Mouse (Mus musculus) hindbrain, embryonic 10.5 days (tissue): ENCODE data around the gene Sez6l2. TPM values are rescaled to one million over a fixed set of nuclear protein-coding genes. Genes with fewer than 3 reads are reported as not detected.

Experiments used
- DNase-seq: peaks from one replicate; pipeline ENCODE4 v3.0.0-alpha.2; 2017; ENCODE audit warnings: low spot score
- H3K27ac ChIP-seq: fragments of 300-500 bp; sonication (generic); 2 replicates; pipeline ENCODE4 v1.5.1; 2016; ENCODE audit warnings: mild to moderate bottlenecking, moderate library complexity
- H3K27me3 ChIP-seq: fragments of 300-500 bp; sonication (generic); 2 replicates; pipeline ENCODE4 v1.6.1; 2016; ENCODE audit warnings: mild to moderate bottlenecking; ENCODE audit not compliant: poor library complexity, insufficient read depth, severe bottlenecking
- H3K36me3 ChIP-seq: fragments of 300-500 bp; sonication (generic); 2 replicates; pipeline ENCODE4 v1.6.1; 2016; ENCODE audit warnings: mild to moderate bottlenecking, moderate library complexity
- H3K4me1 ChIP-seq: fragments of 300-500 bp; sonication (generic); replicated peaks from 2 replicates; pipeline ENCODE4 v1.6.1; 2016; ENCODE audit warnings: mild to moderate bottlenecking
- H3K4me3 ChIP-seq: fragments of 300-500 bp; sonication (generic); 2 replicates; pipeline ENCODE4 v1.5.1; 2016; ENCODE audit warnings: mild to moderate bottlenecking, moderate library complexity
- H3K9me3 ChIP-seq: fragments of 300-500 bp; sonication (generic); 2 replicates; pipeline ENCODE4 v1.6.1; 2016; ENCODE audit warnings: mild to moderate bottlenecking, moderate library complexity
- WGBS: fragments of 180-500 bp; shearing (Covaris S2); methylation state at CpG from one replicate; pipeline ENCODE4 v1.1.7; 2016; 5-methylcytosine and 5-hydroxymethylcytosine counted together
- polyA plus RNA-seq: library from polyadenylated mRNA; unstranded; fragments of >200 nt; fragmentation: Nextera tagmentation; extraction: Ambion mirVana; gene quantifications from 2 replicates; pipeline ENCODE4 v1.2.1, GENCODE M21; 2016

Gene Sez6l2
- polyA plus RNA-seq, 1 experiment from 2014 or later: 7.6 TPM

GRCm38 (mm10) chr7:126965568-126965967, 15.2 kb downstream of the Sez6l2 start:
- Histone ChIP-seq H3K36me3 (peaks cover 28% of the 10 kb centered on the region), H3K9me3 (no peaks in the 10 kb centered on the region), H3K27me3 (peaks cover 36% of the 10 kb centered on the region), H3K4me3 (no peak overlapping the region), H3K4me1 (peaks cover 11% of the 10 kb centered on the region; the same call in 1 of the 2 replicates), H3K27ac (no peak overlapping the region)
- no peak for DNase-seq
- 81% methylated on average over 3 of the region's 3 CpGs for WGBS

GRCm38 (mm10) chr7:126967361-126967760, 17.0 kb downstream of the Sez6l2 start:
- Histone ChIP-seq H3K4me1 (peaks cover 11% of the 10 kb centered on the region; the same call in 1 of the 2 replicates), H3K4me3 (no peak overlapping the region), H3K27me3 (peaks cover 23% of the 10 kb centered on the region), H3K36me3 (peaks cover 31% of the 10 kb centered on the region), H3K9me3 (no peaks in the 10 kb centered on the region), H3K27ac (0 out of 2 replicates have a peak overlapping the region, but pooled peaks have one; percentile 35)
- DNase-seq: no peak
- 66% methylated on average over 6 of the region's 6 CpGs for WGBS

GRCm38 (mm10) chr7:126975493-126975892, 25.1 kb downstream of the Sez6l2 start:
- no peaks in the 10 kb centered on the region for H3K9me3 ChIP-seq
- H3K27me3 ChIP-seq: no peaks in the 10 kb centered on the region
- peaks cover 33% of the 10 kb centered on the region for H3K36me3 ChIP-seq
- 14% methylated on average over 8 of the region's 8 CpGs for WGBS
- peaks cover 27% of the 10 kb centered on the region for H3K4me1 ChIP-seq
- H3K27ac ChIP-seq: peak overlapping the region; percentile 99
- DNase-seq: no peak
- peak overlapping the region; percentile 98 for H3K4me3 ChIP-seq

GRCm38 (mm10) chr7:126975893-126975949, 25.4 kb downstream of the Sez6l2 start, which contains the start of gene Cdipt:
Gene Cdipt, plus strand, starts transcription at chr7:126975914.
- peak within 1 kb of the TSS; percentile 98 for H3K4me3 ChIP-seq
- DNase-seq: no peak
- WGBS: 0% methylated on average over 1 of the region's 1 CpGs
- peaks cover 27% of the 10 kb centered on the region for H3K4me1 ChIP-seq
- H3K27ac ChIP-seq: peak within 1 kb of the TSS; percentile 99
- peaks cover 33% of the 10 kb centered on the region for H3K36me3 ChIP-seq
- H3K9me3 ChIP-seq: no peaks in the 10 kb centered on the region
- no peaks in the 10 kb centered on the region for H3K27me3 ChIP-seq

DNA sequence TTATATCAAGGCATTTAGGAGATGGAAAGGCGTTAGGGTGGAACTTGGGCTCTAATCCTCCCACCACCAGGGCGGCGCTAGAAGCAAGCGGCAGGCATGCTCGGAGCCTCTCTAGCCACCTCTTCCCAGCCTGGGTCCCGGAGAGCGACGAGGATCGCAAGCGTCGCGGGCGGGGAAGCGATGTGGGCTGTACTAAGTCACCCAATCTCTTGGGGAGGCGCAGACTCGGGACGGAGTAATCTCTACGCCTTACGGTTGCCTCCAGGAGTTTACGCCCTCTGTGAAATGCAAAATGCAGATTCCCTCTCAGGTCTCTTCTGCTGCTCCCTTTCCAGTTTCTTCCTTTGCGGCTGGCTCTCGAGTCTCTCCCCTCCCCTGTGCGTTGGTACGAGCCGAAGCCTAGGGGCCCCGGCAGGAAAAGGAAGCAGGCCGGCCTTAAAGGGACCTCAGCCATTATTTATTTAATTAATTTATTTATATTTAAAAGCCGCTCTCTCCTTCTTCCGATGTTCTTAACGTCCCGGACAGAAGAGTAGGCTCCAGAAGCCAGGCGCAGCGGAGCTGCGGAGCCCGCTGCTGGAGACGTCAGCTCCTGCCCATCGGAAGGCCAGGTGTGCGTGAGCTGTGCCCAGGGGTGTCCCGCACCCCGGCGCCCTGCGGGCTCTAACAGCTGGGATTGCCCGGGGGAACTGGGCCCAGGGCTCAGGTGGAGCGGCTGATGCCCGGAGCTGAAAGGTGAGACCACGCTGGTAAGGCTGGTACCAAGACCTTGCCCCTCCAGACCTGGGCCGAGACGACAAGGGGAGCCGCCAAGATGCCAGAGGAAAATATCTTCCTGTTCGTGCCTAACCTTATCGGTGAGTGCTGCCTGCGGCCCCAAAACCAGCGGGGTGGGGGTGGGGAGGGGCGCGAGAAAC, 25.8 kb downstream of the Sez6l2 start, which contains the start of gene Cdiptos:
Gene Cdiptos, minus strand, starts transcription at position 149 of the 917 bp plus-strand sequence.
- Histone ChIP-seq H3K9me3 (no peaks in the 10 kb centered on the region), H3K36me3 (peaks cover 36% of the 10 kb centered on the region), H3K4me1 (peaks cover 27% of the 10 kb centered on the region), H3K27me3 (no peaks in the 10 kb centered on the region), H3K4me3 (peak within 1 kb of the TSS; percentile 98), H3K27ac (peak within 1 kb of the TSS; percentile 99)
- under 1% methylated on average over 55 of the region's 55 CpGs for WGBS
- DNase-seq: peak; percentile 96

DNA sequence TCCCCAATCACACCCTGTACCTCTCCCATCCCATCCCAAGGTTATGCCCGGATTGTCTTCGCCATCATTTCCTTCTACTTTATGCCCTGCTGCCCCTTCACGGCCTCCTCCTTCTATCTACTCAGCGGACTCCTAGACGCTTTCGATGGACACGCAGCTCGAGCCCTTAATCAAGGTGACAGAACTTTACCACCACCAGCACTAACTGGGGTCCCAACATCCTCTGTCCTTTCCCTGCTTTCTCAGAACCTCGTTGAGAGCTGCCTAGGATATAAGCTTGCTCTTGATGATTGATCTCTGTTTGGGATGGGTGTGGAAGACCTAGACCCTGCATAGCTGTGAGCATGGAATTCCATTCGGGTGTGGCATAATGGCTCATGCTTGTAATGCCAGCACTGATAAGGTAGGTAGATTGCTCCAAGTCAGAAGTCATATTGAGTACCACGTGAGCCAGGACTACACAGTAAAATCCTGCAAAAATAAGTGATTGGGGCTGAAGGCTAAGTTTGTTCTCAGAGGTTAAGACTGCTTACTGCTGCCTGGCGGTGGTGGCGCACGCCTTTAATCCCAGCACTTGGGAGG, 26.6 kb downstream of the Sez6l2 start:
- H3K36me3 ChIP-seq: peaks cover 38% of the 10 kb centered on the region
- 28% methylated on average over 14 of the region's 14 CpGs for WGBS
- H3K27me3 ChIP-seq: no peaks in the 10 kb centered on the region
- H3K4me1 ChIP-seq: peaks cover 27% of the 10 kb centered on the region
- H3K9me3 ChIP-seq: no peaks in the 10 kb centered on the region
- DNase-seq: no peak
- H3K4me3 ChIP-seq: peak overlapping the region; percentile 98
- peak overlapping the region; percentile 99 for H3K27ac ChIP-seq

GRCm38 (mm10) chr7:126978841-126979240, 28.5 kb downstream of the Sez6l2 start:
- H3K4me3 ChIP-seq: no peak overlapping the region
- no peak overlapping the region for H3K27ac ChIP-seq
- no peaks in the 10 kb centered on the region for H3K27me3 ChIP-seq
- peaks cover 38% of the 10 kb centered on the region for H3K36me3 ChIP-seq
- no peak for DNase-seq
- WGBS: 90% methylated on average over 6 of the region's 6 CpGs
- no peaks in the 10 kb centered on the region for H3K9me3 ChIP-seq
- peaks cover 27% of the 10 kb centered on the region for H3K4me1 ChIP-seq

GRCm38 (mm10) chr7:126981601-126982000, 31.2 kb downstream of the Sez6l2 start:
- WGBS: 94% methylated on average over 2 of the region's 2 CpGs
- DNase-seq: no peak
- no peak overlapping the region for H3K27ac ChIP-seq
- H3K27me3 ChIP-seq: no peaks in the 10 kb centered on the region
- no peak overlapping the region for H3K4me3 ChIP-seq
- H3K9me3 ChIP-seq: no peaks in the 10 kb centered on the region
- H3K36me3 ChIP-seq: peaks cover 38% of the 10 kb centered on the region
- peaks cover 17% of the 10 kb centered on the region for H3K4me1 ChIP-seq

DNA sequence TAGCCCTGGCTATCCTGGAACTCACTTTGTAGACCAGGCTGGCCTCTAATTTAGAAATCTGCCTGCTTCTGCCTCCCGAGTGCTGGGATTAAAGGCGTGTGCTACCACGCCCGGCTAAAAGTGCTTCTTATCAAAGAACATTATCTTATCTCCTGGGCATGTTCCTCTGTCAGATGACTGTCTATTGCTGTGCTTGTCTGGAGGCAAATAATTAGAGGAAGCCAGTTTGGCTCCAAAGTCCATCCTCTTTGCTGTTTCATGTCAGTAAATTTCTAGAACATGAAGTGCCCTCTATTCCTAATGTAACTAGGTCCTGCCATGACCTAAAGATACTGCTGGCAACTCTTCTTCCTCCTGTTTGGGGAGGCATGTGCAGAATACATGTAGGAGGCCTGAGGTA, 31.7 kb downstream of the Sez6l2 start:
- peaks cover 38% of the 10 kb centered on the region for H3K36me3 ChIP-seq
- no peak overlapping the region for H3K27ac ChIP-seq
- peaks cover 12% of the 10 kb centered on the region for H3K4me1 ChIP-seq
- DNase-seq: no peak
- no peaks in the 10 kb centered on the region for H3K27me3 ChIP-seq
- H3K9me3 ChIP-seq: no peaks in the 10 kb centered on the region
- WGBS: 95% methylated on average over 4 of the region's 4 CpGs
- no peak overlapping the region for H3K4me3 ChIP-seq

- 88% methylated on average over 7 of the region's 7 CpGs for WGBS
- no peaks in the 10 kb centered on the region for H3K27me3 ChIP-seq
Observed at GRCm38 (mm10) chr7:126983113-126983512, 32.8 kb downstream of the Sez6l2 start.

GRCm38 (mm10) chr7:126984667-126985444, 34.5 kb downstream of the Sez6l2 start:
- peaks cover 16% of the 10 kb centered on the region for H3K36me3 ChIP-seq
- 64% methylated on average over 10 of the region's 10 CpGs for WGBS
- H3K4me1 ChIP-seq: peaks cover 5% of the 10 kb centered on the region; the same call in 1 of the 2 replicates
- no peak overlapping the region for H3K4me3 ChIP-seq
- H3K27me3 ChIP-seq: no peaks in the 10 kb centered on the region
- DNase-seq: no peak
- 0 out of 2 replicates have a peak overlapping the region, but pooled peaks have one; percentile 45 for H3K27ac ChIP-seq
- no peaks in the 10 kb centered on the region for H3K9me3 ChIP-seq

More at GRCm38 (mm10) chr7:126983113-126983512, 32.8 kb downstream of the Sez6l2 start:
- H3K4me1 ChIP-seq: 0 out of 2 replicates have a peak, but pooled peaks cover 2% of the 10 kb centered on the region
- no peak overlapping the region for H3K4me3 ChIP-seq
- H3K27ac ChIP-seq: no peak overlapping the region
- H3K9me3 ChIP-seq: no peaks in the 10 kb centered on the region
- no peak for DNase-seq
- H3K36me3 ChIP-seq: peaks cover 33% of the 10 kb centered on the region

GRCm38 (mm10) chr7:126986319-126986718, 36.0 kb downstream of the Sez6l2 start:
- no peak overlapping the region for H3K27ac ChIP-seq
- H3K4me3 ChIP-seq: no peak overlapping the region
- WGBS: 47% methylated on average over 9 of the region's 9 CpGs
- no peak for DNase-seq
- H3K9me3 ChIP-seq: no peaks in the 10 kb centered on the region
- H3K27me3 ChIP-seq: no peaks in the 10 kb centered on the region
- peaks cover 5% of the 10 kb centered on the region; the same call in 1 of the 2 replicates for H3K4me1 ChIP-seq
- H3K36me3 ChIP-seq: peaks cover 2% of the 10 kb centered on the region; the same call in 1 of the 2 replicates
